Mouse (Mus musculus) monocyte, adult 5-6 weeks (primary cell): Measurements from ENCODE around the gene Spred1. TPM values are rescaled to one million over a fixed set of nuclear protein-coding genes. Genes with fewer than 3 reads are reported as not detected.

Source experiments
- ATAC-seq: fragments of 153-309, 156-312 bp; replicated peaks from 2 replicates; pipeline ENCODE4 v1.8.0; 2017; ENCODE audit warnings: mild to moderate bottlenecking; ENCODE audit not compliant: low TSS enrichment, insufficient number of reproducible peaks, severe bottlenecking, poor library complexity, low FRiP score
- total RNA-seq: library from RNA; stranded (forward); fragments of 200-1000, 200-491, 200-594 nt; gene quantifications from 3 replicates; pipeline ENCODE4 v1.2.3, GENCODE M21; 2017

The Spred1 gene
- total RNA-seq, 1 experiment from 2014 or later: 56.2 TPM

DNA sequence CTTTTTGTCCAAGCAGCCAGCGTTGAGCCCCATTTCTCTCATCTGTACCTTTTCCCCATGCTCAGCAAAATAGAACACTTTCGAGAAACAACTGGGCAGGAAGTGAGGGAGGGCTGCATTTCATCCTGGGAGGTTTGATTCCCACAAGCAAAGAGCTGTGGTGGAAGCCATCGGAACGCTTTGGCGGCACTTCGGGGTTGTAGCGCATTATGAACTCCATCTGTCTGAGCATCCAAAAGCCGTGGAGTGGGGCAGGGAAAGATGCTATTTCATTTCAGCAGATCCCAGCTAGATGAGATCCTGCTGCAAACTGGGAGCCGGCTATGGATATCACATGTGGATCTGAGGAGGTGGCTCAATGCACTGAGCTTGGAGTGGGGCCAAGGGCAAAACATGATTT lies 101.5 kb downstream of the Spred1 start:
- no peak for ATAC-seq

DNA sequence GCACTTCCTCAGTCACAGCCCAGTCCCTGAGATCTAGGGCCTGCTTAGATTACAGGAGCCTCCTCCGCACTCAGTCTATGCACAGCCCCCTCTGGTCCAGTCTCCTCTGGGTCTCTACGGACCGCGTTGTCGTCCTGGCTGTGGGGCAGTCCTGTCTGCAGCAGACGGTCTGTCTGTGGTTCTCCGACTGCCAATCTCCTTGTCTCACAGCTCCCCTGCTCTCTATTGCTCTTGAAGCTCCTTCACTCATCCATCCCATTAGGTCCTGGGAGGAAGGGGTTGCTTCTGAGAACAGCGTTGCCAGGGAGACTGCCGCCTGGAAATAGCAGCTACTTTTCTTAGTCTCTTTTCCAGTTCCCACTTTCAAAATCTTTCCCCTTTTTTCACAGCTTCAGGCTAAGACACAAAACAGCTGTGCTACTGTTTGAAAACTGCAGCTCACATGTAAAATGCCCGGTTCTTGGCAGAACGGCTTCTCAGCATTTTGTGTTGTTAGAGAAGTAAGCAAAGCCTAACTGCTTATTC lies 107.5 kb downstream of the Spred1 start:
- ATAC-seq: no peak

DNA sequence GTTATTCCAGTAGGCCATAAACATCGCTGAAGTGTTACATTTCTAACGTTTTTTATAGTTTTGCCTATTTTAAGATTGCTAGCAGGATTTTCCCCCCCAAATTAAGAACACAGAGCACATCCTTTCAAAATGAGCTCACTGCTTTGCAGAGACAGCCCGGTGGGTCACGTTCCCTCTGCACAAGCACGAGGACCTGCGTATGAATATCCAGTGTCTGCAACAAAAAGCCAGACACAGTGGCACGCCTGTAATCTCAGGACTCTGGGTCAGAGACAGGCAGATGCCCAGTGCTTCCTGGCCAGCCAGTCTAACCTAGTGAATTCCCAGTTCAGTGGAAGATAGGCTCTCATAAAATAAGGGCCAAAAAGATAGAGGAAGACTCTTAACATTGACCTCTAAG lies 109.1 kb downstream of the Spred1 start:
- no peak for ATAC-seq

DNA sequence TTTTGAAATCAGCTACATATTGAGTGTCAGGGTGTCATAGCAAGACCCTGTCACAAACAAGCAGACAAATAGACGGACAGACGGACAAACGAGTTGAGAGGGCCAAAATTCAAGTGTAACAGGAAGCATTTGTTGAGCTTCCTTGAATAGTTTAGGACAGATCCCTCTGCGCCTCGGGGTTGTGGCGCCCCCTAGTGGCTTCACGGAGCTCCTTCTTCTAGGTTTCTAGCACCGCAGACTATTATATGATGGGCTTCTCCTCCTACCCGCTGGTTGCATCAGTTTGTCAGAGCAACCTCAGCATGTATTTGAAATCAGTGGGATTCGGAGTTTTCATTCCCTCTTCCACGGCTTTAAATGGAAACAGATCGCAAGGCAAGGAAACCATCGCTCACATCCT lies 110.1 kb downstream of the Spred1 start:
- ATAC-seq: peak; percentile 81

Other genes starting within 250 kb of the Spred1 start
- not detected in 3 replicates for gene Tmco5, start 242.7 kb upstream of the Spred1 start, total RNA-seq
- gene Fam98b, start 128.4 kb downstream of the Spred1 start, total RNA-seq: 11.1 to 18.6 TPM (median 14.0 TPM) in 3 replicates
- 51.1 to 76.6 TPM (median 54.2 TPM) in 3 replicates for gene Rasgrp1, start 221.6 kb downstream of the Spred1 start, total RNA-seq